Mouse (Mus musculus) monocyte, adult 2 months (primary cell): Measurements from ENCODE around the gene Nrg4.
"Not testable (repeated sequence)": the region's sequence is repeated elsewhere in the genome, so short reads cannot be mapped to it uniquely, and the experiment has no call there.

ENCODE experiments used
- DNase-seq, 2 experiments: peaks; one replicate each; pipeline ENCODE4 v3.0.0; 2022; ENCODE audit warnings: low spot score in 2 of 2, low read depth in 1 of 2

Gene Nrg4

DNA sequence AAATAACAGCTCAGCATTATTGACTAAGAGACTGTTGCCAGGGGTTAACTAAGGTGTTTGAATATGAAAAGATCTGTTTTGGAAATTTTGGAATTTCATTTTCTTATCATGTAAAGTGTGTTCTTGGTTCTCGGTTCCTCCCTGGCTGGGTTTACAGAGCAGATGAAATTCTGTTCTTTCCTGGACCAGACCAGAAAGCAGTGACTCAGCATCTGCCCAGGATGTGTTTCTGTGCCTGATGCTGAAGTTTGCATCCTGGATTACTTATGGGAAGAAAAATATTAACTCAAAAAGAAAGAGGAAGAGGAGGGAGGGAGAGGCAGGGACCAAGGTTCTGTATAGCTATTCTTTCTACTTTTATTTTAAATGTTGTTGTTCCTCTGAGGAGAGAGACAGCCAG lies 72.8 kb downstream of the Nrg4 start:
- no peak for DNase-seq

- not testable (repeated sequence) for DNase-seq
Measured at GRCm38 (mm10) chr9:55252097-55252496, 74.5 kb downstream of the Nrg4 start.

- DNase-seq = no peak
Measured at GRCm38 (mm10) chr9:55250595-55251247, 75.9 kb downstream of the Nrg4 start.

DNA sequence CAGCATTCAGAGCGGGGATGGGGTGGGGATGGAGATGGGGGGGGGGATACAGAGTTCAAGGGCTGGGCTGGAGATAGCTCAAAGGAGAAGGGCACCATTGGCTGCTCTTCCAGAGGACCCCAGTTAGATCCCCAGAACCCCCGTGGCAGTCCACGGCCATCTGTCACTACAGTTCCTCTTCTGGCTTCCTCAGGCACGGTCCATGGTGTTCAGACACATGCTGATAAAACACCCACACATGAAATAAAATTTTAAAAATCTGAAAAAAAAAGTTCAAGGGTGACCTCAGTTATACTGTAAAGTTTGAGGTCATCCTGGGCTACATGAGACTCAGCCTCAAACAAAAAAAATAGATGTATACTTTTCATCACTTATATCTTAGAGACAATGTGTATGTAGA lies 78.2 kb downstream of the Nrg4 start:
- no peak for DNase-seq

- DNase-seq = no peak
Measured at GRCm38 (mm10) chr9:55246918-55247317, 79.7 kb downstream of the Nrg4 start.

- DNase-seq = no peak
Measured at GRCm38 (mm10) chr9:55246440-55246839, 80.2 kb downstream of the Nrg4 start.

DNA sequence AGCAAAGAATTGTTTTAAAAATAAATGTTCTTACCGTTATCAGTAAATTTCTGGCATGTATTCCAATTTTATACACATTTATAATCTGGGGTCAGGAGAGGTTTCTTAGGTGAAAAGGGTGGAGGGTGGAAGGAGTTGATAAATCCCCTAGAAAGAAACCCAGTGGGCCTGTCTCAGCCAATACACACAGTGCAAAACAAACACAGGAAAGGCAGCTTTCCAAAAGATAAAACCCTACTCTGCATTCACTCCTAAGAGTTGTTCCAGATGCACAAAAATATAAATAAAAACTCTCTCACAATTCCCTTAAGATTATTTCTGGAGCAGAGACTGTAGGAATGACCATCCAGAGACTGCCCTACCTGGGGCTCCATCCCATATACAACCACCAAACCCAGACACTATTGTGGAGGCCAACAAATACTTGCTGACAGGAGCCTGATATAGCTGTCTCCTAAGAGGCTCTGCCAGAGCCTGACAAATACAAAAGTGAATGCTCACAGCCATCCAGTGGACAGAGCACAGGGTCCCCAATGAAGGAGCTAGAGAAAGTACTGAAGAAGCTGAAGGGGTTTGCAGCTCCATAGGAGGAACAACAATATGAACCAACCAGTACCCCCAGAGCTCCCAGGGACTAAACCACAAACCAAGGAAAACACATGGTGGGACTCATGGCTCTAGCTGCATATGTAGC lies 81.4 kb downstream of the Nrg4 start:
- DNase-seq = not testable (repeated sequence)

DNA sequence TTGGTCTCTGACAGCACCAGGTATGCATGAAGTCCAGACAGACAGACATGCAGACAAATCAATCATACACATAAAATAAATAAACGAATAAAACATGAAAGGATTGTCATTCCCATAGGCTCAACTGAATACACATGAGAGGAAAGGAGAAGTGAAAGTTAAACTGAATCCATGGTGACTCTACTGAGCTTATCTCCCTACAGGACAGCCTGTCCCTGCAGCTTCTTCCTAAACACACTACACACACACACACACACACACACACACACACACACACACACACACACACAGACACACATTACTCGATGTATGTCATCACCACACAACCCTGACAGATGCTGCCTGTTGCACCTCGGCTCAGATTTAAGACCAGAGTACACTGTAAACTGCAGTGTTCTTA lies 82.6 kb downstream of the Nrg4 start:
- DNase-seq = no peak

DNA sequence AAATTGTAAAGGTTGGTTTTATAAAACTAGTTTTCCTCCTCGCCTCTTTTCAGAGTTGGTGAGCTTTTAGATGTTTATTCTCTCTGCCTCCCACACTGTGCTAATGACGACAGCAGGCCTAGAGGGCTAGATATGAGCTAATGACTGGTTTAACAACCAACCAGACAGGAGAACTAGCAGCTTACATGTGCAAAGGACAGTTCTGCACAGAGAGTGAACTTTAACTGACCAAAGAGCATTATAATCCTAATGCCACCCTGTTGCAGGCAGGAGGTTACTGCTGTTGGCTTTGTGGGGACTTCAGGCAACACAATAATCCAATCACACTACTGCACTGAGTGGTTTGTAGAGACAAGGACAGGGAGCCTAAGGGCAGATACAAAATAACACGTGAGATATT lies 83.4 kb downstream of the Nrg4 start:
- no peak for DNase-seq

DNA sequence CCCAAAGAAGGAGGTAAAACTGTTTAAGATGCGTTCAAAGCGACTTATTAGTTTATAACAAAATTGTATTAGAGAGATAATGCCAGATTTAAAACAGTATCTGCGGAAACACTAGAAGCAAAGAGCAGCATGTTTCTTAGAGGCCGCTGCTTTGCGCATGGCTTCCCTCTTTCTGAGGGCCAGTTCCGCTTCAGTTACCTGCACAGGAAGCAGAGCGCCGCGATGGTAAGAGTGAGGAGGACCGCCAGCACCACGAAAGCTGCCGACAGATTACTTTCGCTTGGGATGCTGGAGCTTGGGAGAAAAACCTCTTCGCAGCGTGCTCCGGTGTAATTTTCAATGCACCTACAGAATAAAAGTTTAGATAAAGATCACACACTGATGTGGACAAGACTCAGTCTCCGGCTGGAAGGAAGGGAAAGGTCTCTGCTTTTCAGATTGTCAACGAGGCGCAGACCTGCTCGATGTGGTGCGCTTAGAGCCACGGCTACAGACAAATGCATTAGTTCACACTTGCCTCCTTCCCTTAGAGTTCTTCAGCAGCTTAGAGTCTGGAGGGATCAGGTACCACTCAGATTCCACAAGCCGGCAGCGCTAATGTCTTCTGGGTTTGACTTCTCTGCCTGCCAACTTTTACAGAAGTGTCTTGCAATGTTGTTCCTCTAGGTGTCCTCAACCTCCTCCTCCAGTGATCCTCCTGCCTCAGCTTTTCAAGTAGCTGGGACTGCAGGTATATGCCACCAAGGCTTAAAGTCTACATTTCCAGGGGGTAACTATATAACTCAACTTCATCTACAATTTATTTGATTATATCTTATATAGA lies 84.6 kb downstream of the Nrg4 start:
- no peak for DNase-seq

DNA sequence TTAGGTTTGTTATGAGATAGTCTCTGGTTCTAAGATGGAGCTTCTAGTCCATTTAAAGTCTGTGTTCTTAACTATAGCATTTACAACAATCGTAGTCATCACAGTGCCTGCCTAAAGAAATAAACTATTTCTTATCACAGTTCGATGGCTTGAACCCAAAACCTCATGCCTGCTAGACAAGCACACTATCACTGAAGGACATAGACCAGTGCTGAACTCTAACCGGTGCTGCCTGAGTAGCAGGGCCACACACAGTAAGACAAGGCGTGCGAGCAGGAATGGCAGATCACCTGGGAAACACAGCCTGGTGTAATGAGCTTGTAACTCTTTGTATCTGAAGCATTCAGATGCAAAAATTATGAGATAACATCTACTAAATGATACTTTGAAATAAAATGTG lies 85.8 kb downstream of the Nrg4 start:
- no peak for DNase-seq

DNA sequence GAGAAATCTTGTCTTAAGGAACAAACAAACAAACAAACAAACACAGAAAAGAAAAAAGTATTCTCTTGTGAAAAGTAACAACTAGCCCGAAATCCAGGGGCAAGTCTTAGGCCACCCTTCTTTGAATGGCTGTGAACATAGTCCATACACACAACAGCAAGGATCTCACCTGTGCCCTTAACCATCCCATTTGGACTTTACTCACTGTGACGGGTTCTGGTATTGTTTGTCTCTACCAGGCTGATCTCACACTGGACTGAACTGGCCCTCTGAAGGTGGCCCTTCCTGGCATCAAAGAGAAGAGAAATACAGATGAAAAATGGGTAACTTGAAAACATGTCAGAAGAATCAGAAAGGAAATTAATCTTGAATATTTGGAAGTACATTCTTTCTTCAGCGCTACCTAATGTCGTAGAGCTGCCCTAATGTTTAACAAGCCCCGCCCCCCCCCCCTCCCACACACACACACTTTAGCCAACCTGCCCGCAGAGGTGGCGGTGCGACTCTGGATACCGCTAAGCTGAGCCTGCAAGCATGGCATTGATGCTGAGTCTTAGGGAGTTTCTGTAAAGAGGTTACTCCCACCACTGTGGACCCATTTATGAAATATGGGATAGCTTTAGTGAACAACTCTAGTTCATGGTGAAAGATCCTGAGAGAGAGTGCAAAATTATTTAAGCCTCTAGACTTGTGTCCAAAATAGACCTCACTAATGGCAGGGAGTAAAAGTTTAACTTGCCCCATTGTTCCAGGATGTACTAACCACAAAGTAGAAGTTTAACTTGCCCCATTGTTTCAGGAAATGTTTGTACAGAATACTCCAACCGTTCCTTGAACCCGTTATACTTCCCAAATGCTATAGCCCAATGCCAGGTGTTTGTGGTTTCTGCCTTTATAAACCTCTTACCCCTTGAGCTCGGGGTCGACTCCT lies 90.1 kb downstream of the Nrg4 start:
- no peak for DNase-seq

- DNase-seq = not testable (repeated sequence)
Measured at GRCm38 (mm10) chr9:55233076-55233475, 93.6 kb downstream of the Nrg4 start.

DNA sequence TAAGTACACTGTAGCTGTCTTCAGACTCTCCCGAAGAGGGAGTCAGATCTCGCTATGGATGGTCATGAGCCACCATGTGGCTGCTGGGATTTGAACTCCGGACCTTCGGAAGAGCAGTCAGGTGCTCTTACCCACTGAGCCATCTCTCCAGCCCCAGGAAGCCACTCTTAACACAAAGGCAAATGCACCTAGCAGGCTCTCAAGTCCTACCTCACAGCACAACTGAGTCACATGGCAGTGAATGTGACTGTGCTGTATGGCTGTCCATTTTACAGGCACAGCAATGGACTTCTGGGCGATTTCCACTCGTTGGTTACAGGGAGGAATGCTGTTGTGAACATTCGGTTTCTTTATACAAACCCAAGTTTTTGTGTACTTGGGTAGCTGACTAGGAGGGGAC lies 94.1 kb downstream of the Nrg4 start:
- DNase-seq = no peak

GRCm38 (mm10) chr9:55232110-55232509 lies 94.5 kb downstream of the Nrg4 start:
- no peak for DNase-seq

DNA sequence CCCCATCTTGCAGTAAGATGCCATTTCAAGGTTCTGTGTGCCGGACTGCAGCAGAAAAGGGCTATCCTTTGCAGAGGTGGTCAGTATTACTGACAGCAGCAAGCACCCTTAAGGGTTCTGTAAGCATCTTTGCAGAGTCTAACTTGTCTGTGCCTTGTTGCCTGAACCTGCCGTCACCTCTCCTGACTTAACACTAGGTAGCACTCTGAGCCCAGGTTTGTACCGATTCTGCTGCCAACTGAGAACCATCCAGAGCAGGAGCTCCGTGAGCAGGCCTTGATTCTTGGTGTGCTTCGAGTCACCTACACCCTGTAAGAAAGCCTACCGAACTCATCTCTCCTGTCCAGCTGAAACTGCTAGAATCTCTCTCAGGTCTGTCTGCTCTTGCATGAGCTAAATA lies 95.1 kb downstream of the Nrg4 start:
- no peak for DNase-seq

GRCm38 (mm10) chr9:55229010-55229409 lies 97.6 kb downstream of the Nrg4 start:
- DNase-seq = no peak

- no peak for DNase-seq
Measured at GRCm38 (mm10) chr9:55228149-55228548, 98.5 kb downstream of the Nrg4 start.

- no peak for DNase-seq
Measured at GRCm38 (mm10) chr9:55226251-55226650, 100.4 kb downstream of the Nrg4 start.

GRCm38 (mm10) chr9:55225165-55225737 lies 101.4 kb downstream of the Nrg4 start:
- DNase-seq = no peak

GRCm38 (mm10) chr9:55217381-55217780 lies 109.3 kb downstream of the Nrg4 start:
- no peak for DNase-seq
